Mouse (Mus musculus): ENCODE results near the gene Mypn. TPM values are rescaled to one million over a fixed set of nuclear protein-coding genes. Genes with fewer than 3 reads are reported as not detected.

Gene Mypn
- 1 to 10 TPM; 4.0 to 4.3 TPM for total RNA-seq (2021)

- intact Hi-C loops (cut with DNase I) = no loop called here
- DNase-seq = no peak
Observed at GRCm38 (mm10) chr10:63203728-63204127, at the start of gene Mypn. TSS of gene Mypn (minus strand) at chr10:63203952.

- no peak for DNase-seq
- intact Hi-C loops (cut with DNase I) = loop anchor here (10.0 kb wide), 1 partner anchor 94 kb away; no protein-coding TSS in a partner anchor
Observed at GRCm38 (mm10) chr10:63248421-63248820, 44.7 kb upstream of the Mypn start.

- intact Hi-C loops (cut with DNase I) = loop anchor here (10.0 kb wide), 1 partner anchor 93 kb away; no protein-coding TSS in a partner anchor
- no peak for DNase-seq
Observed at GRCm38 (mm10) chr10:63247457-63247856, 43.7 kb upstream of the Mypn start.

- intact Hi-C loops (cut with DNase I) = loop anchor here (10.0 kb wide), 1 partner anchor 91 kb away; no protein-coding TSS in a partner anchor
Observed at GRCm38 (mm10) chr10:63245846-63246245, 42.1 kb upstream of the Mypn start.

GRCm38 (mm10) chr10:63244746-63245145, 41.0 kb upstream of the Mypn start:
- peak; percentile 24 for DNase-seq
- intact Hi-C loops (cut with DNase I) = loop anchor here (10.0 kb wide), 1 partner anchor 90 kb away; no protein-coding TSS in a partner anchor

More at GRCm38 (mm10) chr10:63245846-63246245, 42.1 kb upstream of the Mypn start:
- DNase-seq = no peak

GRCm38 (mm10) chr10:63244055-63244671, 40.4 kb upstream of the Mypn start:
- intact Hi-C loops (cut with DNase I) = loop anchor here (10.0 kb wide), 1 partner anchor 89 kb away; no protein-coding TSS in a partner anchor
- no peak for DNase-seq

GRCm38 (mm10) chr10:63243493-63244054, 39.8 kb upstream of the Mypn start, which contains the start of gene Herc4:
TSS of gene Herc4 (plus strand) at chr10:63243810.
- peak; percentile 98 for DNase-seq
- intact Hi-C loops (cut with DNase I) = loop anchor here (10.0 kb wide), 1 partner anchor 89 kb away; no protein-coding TSS in a partner anchor

- intact Hi-C loops (cut with DNase I) = loop anchor here (10.0 kb wide), 1 partner anchor 88 kb away; no protein-coding TSS in a partner anchor
- no peak for DNase-seq
Observed at GRCm38 (mm10) chr10:63242798-63243435, 39.2 kb upstream of the Mypn start.

GRCm38 (mm10) chr10:63240868-63241271, 37.1 kb upstream of the Mypn start:
- intact Hi-C loops (cut with DNase I) = loop anchor here (10.0 kb wide), 1 partner anchor 86 kb away; no protein-coding TSS in a partner anchor
- DNase-seq = no peak

- DNase-seq = no peak
- intact Hi-C loops (cut with DNase I) = loop anchor here (10.0 kb wide), 1 partner anchor 85 kb away; no protein-coding TSS in a partner anchor
Observed at GRCm38 (mm10) chr10:63239848-63240247, 36.1 kb upstream of the Mypn start.

- intact Hi-C loops (cut with DNase I) = no loop called here
- no peak for DNase-seq
Observed at GRCm38 (mm10) chr10:63238090-63238489, 34.3 kb upstream of the Mypn start.

GRCm38 (mm10) chr10:63237206-63237605, 33.5 kb upstream of the Mypn start:
- DNase-seq = no peak
- intact Hi-C loops (cut with DNase I) = no loop called here

- intact Hi-C loops (cut with DNase I) = no loop called here
- DNase-seq = no peak
Observed at GRCm38 (mm10) chr10:63236663-63237062, 32.9 kb upstream of the Mypn start.

- no peak for DNase-seq
- intact Hi-C loops (cut with DNase I) = no loop called here
Observed at GRCm38 (mm10) chr10:63235889-63236288, 32.1 kb upstream of the Mypn start.

GRCm38 (mm10) chr10:63234133-63234532, 30.4 kb upstream of the Mypn start:
- intact Hi-C loops (cut with DNase I) = no loop called here
- DNase-seq = no peak

GRCm38 (mm10) chr10:63231630-63232029, 27.9 kb upstream of the Mypn start:
- DNase-seq = no peak
- intact Hi-C loops (cut with DNase I) = no loop called here

GRCm38 (mm10) chr10:63230854-63231253, 27.1 kb upstream of the Mypn start:
- intact Hi-C loops (cut with DNase I) = no loop called here
- DNase-seq = no peak

- no peak for DNase-seq
- intact Hi-C loops (cut with DNase I) = no loop called here
Observed at GRCm38 (mm10) chr10:63230266-63230665, 26.5 kb upstream of the Mypn start.

GRCm38 (mm10) chr10:63224341-63224740, 20.6 kb upstream of the Mypn start:
- intact Hi-C loops (cut with DNase I) = no loop called here
- no peak for DNase-seq

- intact Hi-C loops (cut with DNase I) = no loop called here
- no peak for DNase-seq
Observed at GRCm38 (mm10) chr10:63221081-63221783, 17.5 kb upstream of the Mypn start.

GRCm38 (mm10) chr10:63208871-63209270, 5.1 kb upstream of the Mypn start:
- intact Hi-C loops (cut with DNase I) = no loop called here
- DNase-seq = no peak

All from left cerebral cortex, postnatal 4 days (tissue).